Mouse (Mus musculus): ENCODE measurements at regions not wholly inside any gene's neighbourhood (a gene's known extent, or its start where the extent isn't known, plus 50 kb on each side); places are given as distances from the start of the nearest gene placed in this dataset.

- DNase-seq (ENCODE audit: extremely low spot score in 1 of 2, low spot score in 1 of 2) = no peak
Observed at GRCm38 (mm10) chr8:33085461-33085860, 343.0 kb upstream of the 5930422O12Rik start.

- DNase-seq (ENCODE audit: extremely low spot score in 1 of 2, low spot score in 1 of 2) = no peak
Observed at GRCm38 (mm10) chr8:33089731-33090130, 338.8 kb upstream of the 5930422O12Rik start.

- no peak for DNase-seq (ENCODE audit: extremely low spot score in 1 of 2, low spot score in 1 of 2)
Observed at GRCm38 (mm10) chr8:33108914-33109313, 319.6 kb upstream of the 5930422O12Rik start.

GRCm38 (mm10) chr8:33115271-33116236, 313.0 kb upstream of the 5930422O12Rik start:
- DNase-seq (ENCODE audit: extremely low spot score in 1 of 2, low spot score in 1 of 2) = no peak

- DNase-seq (ENCODE audit: extremely low spot score in 1 of 2, low spot score in 1 of 2) = no peak
Observed at GRCm38 (mm10) chr8:33123061-33123587, 305.4 kb upstream of the 5930422O12Rik start.

- no peak for DNase-seq (ENCODE audit: extremely low spot score in 1 of 2, low spot score in 1 of 2)
Observed at GRCm38 (mm10) chr8:33126981-33127380, 301.5 kb upstream of the 5930422O12Rik start.

- no peak for DNase-seq (ENCODE audit: extremely low spot score in 1 of 2, low spot score in 1 of 2)
Observed at GRCm38 (mm10) chr8:33138874-33139273, 289.6 kb upstream of the 5930422O12Rik start.

GRCm38 (mm10) chr8:33139850-33140249, 288.7 kb upstream of the 5930422O12Rik start:
- no peak for DNase-seq (ENCODE audit: extremely low spot score in 1 of 2, low spot score in 1 of 2)

- no peak for DNase-seq (ENCODE audit: extremely low spot score in 1 of 2, low spot score in 1 of 2)
Observed at GRCm38 (mm10) chr8:33177642-33178041, 250.9 kb upstream of the 5930422O12Rik start.

GRCm38 (mm10) chr8:33183029-33183428, 245.5 kb upstream of the 5930422O12Rik start:
- DNase-seq (ENCODE audit: extremely low spot score in 1 of 2, low spot score in 1 of 2) = no peak
